Mouse (Mus musculus) embryo, embryonic 10.5 days (tissue): ENCODE measurements around the gene Dusp12.

Experiments used
- DNase-seq: peaks from one replicate; pipeline ENCODE4 v3.0.0-alpha.2; 2015; ENCODE audit warnings: low spot score

The Dusp12 gene

GRCm38 (mm10) chr1:170884978-170885561 lies at the start of gene Dusp12, which contains the start of gene Gm26620:
Gene Dusp12, minus strand, starts transcription at chr1:170885540.
Gene Gm26620, plus strand, starts transcription at chr1:170885065.
- peak; percentile 94 for DNase-seq

GRCm38 (mm10) chr1:170934383-170934782 lies 49.0 kb upstream of the Dusp12 start:
- DNase-seq = no peak

- DNase-seq = no peak
These were observed 48.6 kb upstream of the Dusp12 start for GRCm38 (mm10) chr1:170933940-170934339.

- DNase-seq = no peak
These were observed 48.1 kb upstream of the Dusp12 start for GRCm38 (mm10) chr1:170933386-170933920.

- no peak for DNase-seq
These were observed 46.7 kb upstream of the Dusp12 start for GRCm38 (mm10) chr1:170932043-170932442.

- no peak for DNase-seq
These were observed 43.9 kb upstream of the Dusp12 start for GRCm38 (mm10) chr1:170929245-170929644.

- no peak for DNase-seq
These were observed 43.1 kb upstream of the Dusp12 start for GRCm38 (mm10) chr1:170928467-170928866.

- DNase-seq = no peak
These were observed 42.0 kb upstream of the Dusp12 start, which contains the start of gene Fcrla for GRCm38 (mm10) chr1:170927378-170927777. Gene Fcrla, minus strand, starts transcription at chr1:170927583.

- no peak for DNase-seq
These were observed 41.6 kb upstream of the Dusp12 start for GRCm38 (mm10) chr1:170926941-170927340.

- DNase-seq = no peak
These were observed 39.1 kb upstream of the Dusp12 start for GRCm38 (mm10) chr1:170924485-170924884.

- no peak for DNase-seq
These were observed 34.0 kb upstream of the Dusp12 start for GRCm38 (mm10) chr1:170919308-170919707.

GRCm38 (mm10) chr1:170915657-170916056 lies 30.3 kb upstream of the Dusp12 start:
- DNase-seq = no peak

- no peak for DNase-seq
These were observed 27.7 kb upstream of the Dusp12 start, which contains the start of gene Fcrlb for GRCm38 (mm10) chr1:170912891-170913615. Gene Fcrlb, minus strand, starts transcription at chr1:170912941.

- no peak for DNase-seq
These were observed 26.7 kb upstream of the Dusp12 start for GRCm38 (mm10) chr1:170911907-170912660.

- peak; percentile 42 for DNase-seq
These were observed 23.0 kb upstream of the Dusp12 start for GRCm38 (mm10) chr1:170908341-170908740.

- DNase-seq = peak; percentile 52
These were observed 22.3 kb upstream of the Dusp12 start for GRCm38 (mm10) chr1:170907456-170908191.

GRCm38 (mm10) chr1:170907111-170907455 lies 21.7 kb upstream of the Dusp12 start:
- no peak for DNase-seq

- no peak for DNase-seq
These were observed 18.1 kb upstream of the Dusp12 start for GRCm38 (mm10) chr1:170903485-170903884.

GRCm38 (mm10) chr1:170901536-170902238 lies 16.3 kb upstream of the Dusp12 start:
- peak; percentile 94 for DNase-seq

- DNase-seq = peak; percentile 83
These were observed 15.6 kb upstream of the Dusp12 start for GRCm38 (mm10) chr1:170900799-170901467.
